26 mouse cellular contexts compared by ENCODE assay signal in genomic region chr4:40113173-40113572, GRCm38 (mm10). TPM values are rescaled to one million over a fixed set of nuclear protein-coding genes. Genes with fewer than 3 reads are reported as not detected.
DNase-seq lines count a peak whose midpoint lies in the region; ATAC-seq and TF ChIP-seq lines count a peak whose summit lies in the region.
"Had no signal": no experiment of that assay in that cellular context is flagged by ENCODE, and none has a peak within 500 bp of the region (broad histone marks: within the 10 kb centered on the region; RNA-seq: fewer than 3 reads in every experiment).

No protein-coding gene starts in this region.

- no peak overlapping the region for H3K4me3 ChIP-seq in forebrain, embryonic 14.5 days (ENCODE audit: low read depth, low read length)
- no peak overlapping the region for H3K4me3 ChIP-seq in forebrain, embryonic 13.5 days
- no peak overlapping the region for H3K4me3 ChIP-seq in hindbrain, postnatal 0 days (ENCODE audit: low read length)
- H3K4me3 ChIP-seq in hindbrain, embryonic 12.5 days: no peak overlapping the region
- no peak overlapping the region for H3K4me3 ChIP-seq in lung, embryonic 14.5 days (ENCODE audit: low read depth, low read length)
- H3K4me3 ChIP-seq: embryonic facial prominence, embryonic 15.5 days; heart, embryonic 10.5 days; midbrain, embryonic 10.5 days; neural tube, embryonic 12.5 days had no signal

- H3K36me3 ChIP-seq in forebrain, embryonic 14.5 days (ENCODE audit: control insufficient read depth, insufficient read depth, low read length): no peaks in the 10 kb centered on the region
- H3K36me3 ChIP-seq in forebrain, embryonic 13.5 days (ENCODE audit: poor library complexity, severe bottlenecking): no peaks in the 10 kb centered on the region
- H3K36me3 ChIP-seq in hindbrain, postnatal 0 days (ENCODE audit: insufficient read depth, low read length): no peaks in the 10 kb centered on the region
- no peaks in the 10 kb centered on the region for H3K36me3 ChIP-seq in hindbrain, embryonic 12.5 days
- no peaks in the 10 kb centered on the region for H3K36me3 ChIP-seq in lung, embryonic 14.5 days (ENCODE audit: insufficient read depth)
- H3K36me3 ChIP-seq: embryonic facial prominence, embryonic 15.5 days; heart, embryonic 10.5 days; midbrain, embryonic 10.5 days; neural tube, embryonic 12.5 days had no signal

- DNase-seq in forebrain, embryonic 14.5 days (ENCODE audit: low spot score): peak; percentile 24
- DNase-seq in hindbrain, postnatal 0 days (ENCODE audit: low spot score): peak; percentile 67
- peak; percentile 13 for DNase-seq in lung, embryonic 14.5 days
- no peak for DNase-seq in lung, postnatal 4 days
- DNase-seq in brain, embryonic 18.5 days (ENCODE audit: low read depth, low spot score): peak; percentile 28
- no peak for DNase-seq in natural killer cell, adult 2 months (ENCODE audit: low spot score in 2 of 2)
- DNase-seq: adrenal gland, adult 8-10 months; cerebellum, adult 9-10 months; gastrocnemius, postnatal 10 days; heart, postnatal 4 days; kidney, adult 8-10 months; kidney, postnatal 25 days; left cerebral cortex, postnatal 4 days; retina, postnatal 1 day; right cerebral cortex, postnatal 25 days; spleen, adult 18-20 months; thymus, postnatal 14 days had no signal

- 83% methylated on average over 1 of the region's 1 CpGs for WGBS in forebrain, embryonic 14.5 days
- WGBS in forebrain, embryonic 13.5 days: 87% methylated on average over 1 of the region's 1 CpGs
- 82% methylated on average over 1 of the region's 1 CpGs for WGBS in hindbrain, postnatal 0 days
- 74% methylated on average over 1 of the region's 1 CpGs for WGBS in hindbrain, embryonic 12.5 days
- 58% methylated on average over 1 of the region's 1 CpGs for WGBS in lung, embryonic 14.5 days

- H3K27me3 ChIP-seq in forebrain, embryonic 14.5 days (replicated peaks; ENCODE audit: control insufficient read depth, insufficient read depth, low read length): no peaks in the 10 kb centered on the region
- H3K27me3 ChIP-seq in forebrain, embryonic 13.5 days: no peaks in the 10 kb centered on the region
- H3K27me3 ChIP-seq in hindbrain, postnatal 0 days (ENCODE audit: insufficient read depth, low read length): no peaks in the 10 kb centered on the region
- H3K27me3 ChIP-seq in hindbrain, embryonic 12.5 days: no peaks in the 10 kb centered on the region
- H3K27me3 ChIP-seq in lung, embryonic 14.5 days (ENCODE audit: insufficient read depth, low read length): no peaks in the 10 kb centered on the region
- H3K27me3 ChIP-seq: embryonic facial prominence, embryonic 15.5 days; neural tube, embryonic 12.5 days had no signal

- no peak overlapping the region for H3K9ac ChIP-seq in forebrain, embryonic 14.5 days (ENCODE audit: low read length)
- no peak overlapping the region for H3K9ac ChIP-seq in forebrain, embryonic 13.5 days
- H3K9ac ChIP-seq in hindbrain, postnatal 0 days (replicated peaks; ENCODE audit: low read length): no peak overlapping the region
- no peak overlapping the region for H3K9ac ChIP-seq in hindbrain, embryonic 12.5 days
- no peak overlapping the region for H3K9ac ChIP-seq in lung, embryonic 14.5 days
- H3K9ac ChIP-seq: embryonic facial prominence, embryonic 15.5 days; neural tube, embryonic 12.5 days had no signal

- no peak for ATAC-seq in forebrain, embryonic 14.5 days
- no peak for ATAC-seq in forebrain, embryonic 13.5 days
- ATAC-seq in hindbrain, postnatal 0 days: no peak
- no peak for ATAC-seq in hindbrain, embryonic 12.5 days (ENCODE audit: low FRiP score)
- no peak for ATAC-seq in lung, embryonic 14.5 days (ENCODE audit: insufficient read depth)
- ATAC-seq: CD4-positive, CD25-positive, alpha-beta regulatory T cell, adult 4 months; inflammation-experienced regulatory T-cells, adult 6 months; lung, postnatal 0 days had no signal

- H3K4me1 ChIP-seq in forebrain, embryonic 14.5 days (ENCODE audit: control insufficient read depth, insufficient read depth, low read length): no peaks in the 10 kb centered on the region
- no peaks in the 10 kb centered on the region for H3K4me1 ChIP-seq in forebrain, embryonic 13.5 days
- no peaks in the 10 kb centered on the region for H3K4me1 ChIP-seq in hindbrain, postnatal 0 days (ENCODE audit: insufficient read depth, low read length)
- H3K4me1 ChIP-seq in hindbrain, embryonic 12.5 days: no peaks in the 10 kb centered on the region
- no peaks in the 10 kb centered on the region for H3K4me1 ChIP-seq in lung, embryonic 14.5 days (ENCODE audit: insufficient read depth)
- H3K4me1 ChIP-seq: embryonic facial prominence, embryonic 15.5 days; heart, embryonic 10.5 days; midbrain, embryonic 10.5 days; neural tube, embryonic 12.5 days had no signal

- H3K9me3 ChIP-seq in forebrain, embryonic 14.5 days (replicated peaks; ENCODE audit: control insufficient read depth, low read length): no peaks in the 10 kb centered on the region
- H3K9me3 ChIP-seq in forebrain, embryonic 13.5 days (replicated peaks): no peaks in the 10 kb centered on the region
- H3K9me3 ChIP-seq in hindbrain, postnatal 0 days (ENCODE audit: low read length): no peaks in the 10 kb centered on the region
- no peaks in the 10 kb centered on the region for H3K9me3 ChIP-seq in hindbrain, embryonic 12.5 days (replicated peaks)
- H3K9me3 ChIP-seq in lung, embryonic 14.5 days (ENCODE audit: low read depth, low read length): no peaks in the 10 kb centered on the region
- H3K9me3 ChIP-seq: embryonic facial prominence, embryonic 15.5 days; heart, embryonic 10.5 days; midbrain, embryonic 10.5 days; neural tube, embryonic 12.5 days had no signal

- H3K27ac ChIP-seq in forebrain, embryonic 14.5 days (ENCODE audit: low read depth, low read length): no peak overlapping the region
- no peak overlapping the region for H3K27ac ChIP-seq in forebrain, embryonic 13.5 days
- H3K27ac ChIP-seq in hindbrain, postnatal 0 days: no peak overlapping the region
- no peak overlapping the region for H3K27ac ChIP-seq in hindbrain, embryonic 12.5 days
- H3K27ac ChIP-seq in lung, embryonic 14.5 days (ENCODE audit: low read depth): no peak overlapping the region
- H3K27ac ChIP-seq: embryonic facial prominence, embryonic 15.5 days; heart, embryonic 10.5 days; midbrain, embryonic 10.5 days; neural tube, embryonic 12.5 days had no signal

- H3K4me2 ChIP-seq in forebrain, embryonic 14.5 days (ENCODE audit: low read length): no peak overlapping the region
- no peak overlapping the region for H3K4me2 ChIP-seq in forebrain, embryonic 13.5 days
- no peak overlapping the region for H3K4me2 ChIP-seq in hindbrain, postnatal 0 days (ENCODE audit: low read depth, low read length)
- no peak overlapping the region for H3K4me2 ChIP-seq in hindbrain, embryonic 12.5 days (replicated peaks)
- no peak overlapping the region for H3K4me2 ChIP-seq in lung, embryonic 14.5 days
- H3K4me2 ChIP-seq: embryonic facial prominence, embryonic 15.5 days; neural tube, embryonic 12.5 days had no signal

- peak; percentile 58 for TF ChIP-seq CTCF in hindbrain, postnatal 0 days (IDR thresholded peaks at IDR 0.05; ENCODE audit: low read depth)
- TF ChIP-seq CTCF in lung, embryonic 14.5 days (IDR thresholded peaks at IDR 0.05; ENCODE audit: low read depth): peak; percentile 11; the same call in 1 of the 2 replicates

RNA-seq across cellular contexts. Expression of gene Aco1, which starts 29.7 kb away (rescaled TPM):
- 50.9 and 55.0 TPM in 2 replicates for polyA plus RNA-seq in forebrain, embryonic 14.5 days (2014; fragmentation: Nextera tagmentation; extraction: Ambion mirVana)
- polyA plus RNA-seq in forebrain, embryonic 13.5 days (2015; fragmentation: Nextera tagmentation; extraction: Ambion mirVana): 50.7 and 55.9 TPM in 2 replicates
- total RNA-seq in hindbrain, postnatal 0 days (2014; rRNA removed): 54.7 and 57.0 TPM in 2 replicates
- polyA plus RNA-seq in hindbrain, postnatal 0 days (2015; fragmentation: Nextera tagmentation; extraction: Ambion mirVana): 37.5 and 38.3 TPM in 2 replicates
- polyA plus RNA-seq in hindbrain, embryonic 12.5 days (2016; fragmentation: Nextera tagmentation; extraction: Ambion mirVana): 57.6 and 59.8 TPM in 2 replicates
- polyA plus RNA-seq in lung, embryonic 14.5 days (2014; fragmentation: Nextera tagmentation; extraction: Ambion mirVana): 60.1 and 63.4 TPM in 2 replicates

Comparison
In these comparisons a context has a peak if more than half of its experiments do, and no peak if none do; other contexts are left out.
1. DNase-seq: peak in forebrain, embryonic 14.5 days (single experiment), hindbrain, postnatal 0 days (single experiment), lung, embryonic 14.5 days (single experiment) and brain, embryonic 18.5 days (single experiment); none in lung, postnatal 4 days (0 of 2) and natural killer cell, adult 2 months (0 of 2).